Mouse (Mus musculus) hindbrain, embryonic 14.5 days (tissue): ENCODE results near the gene Gm28041. TPM values are rescaled to one million over a fixed set of nuclear protein-coding genes. Genes with fewer than 3 reads are reported as not detected.
"Not testable (repeated sequence)": the region's sequence is repeated elsewhere in the genome, so short reads cannot be mapped to it uniquely, and the experiment has no call there.

Source experiments
- ATAC-seq: fragments of 200-750 bp; cut with Nextera tagmentation; 2 replicates; pipeline ENCODE4 v1.8.0; 2017; ENCODE audit warnings: moderate number of reproducible peaks, mild to moderate bottlenecking, moderate TSS enrichment, moderate library complexity; ENCODE audit not compliant: low FRiP score
- DNase-seq: peaks from one replicate; pipeline ENCODE4 v3.0.0-alpha.2; 2015; ENCODE audit warnings: low spot score
- H3K27ac ChIP-seq: fragments of 300-500 bp; sonication (generic); 2 replicates; pipeline ENCODE4 v1.5.1; 2014; ENCODE audit warnings: mild to moderate bottlenecking, moderate library complexity
- H3K27me3 ChIP-seq: fragments of 300-500 bp; sonication (generic); 2 replicates; pipeline ENCODE4 v1.6.1; 2014; ENCODE audit warnings: mild to moderate bottlenecking, low read length, mixed read lengths; ENCODE audit not compliant: control insufficient read depth, insufficient read depth
- H3K36me3 ChIP-seq: fragments of 300-500 bp; sonication (generic); replicated peaks from 2 replicates; pipeline ENCODE4 v1.6.1; 2014; ENCODE audit not compliant: control insufficient read depth, insufficient read depth
- H3K4me1 ChIP-seq: fragments of 300-500 bp; sonication (generic); replicated peaks from 2 replicates; pipeline ENCODE4 v1.6.1; 2014; ENCODE audit warnings: antibody characterized with exemption, low read length, mixed read lengths; ENCODE audit not compliant: control insufficient read depth, insufficient read depth
- H3K4me2 ChIP-seq: fragments of 300-500 bp; sonication (generic); replicated peaks from 2 replicates; pipeline ENCODE4 v1.6.1; 2014; ENCODE audit warnings: mild to moderate bottlenecking, moderate library complexity
- H3K4me3 ChIP-seq: fragments of 300-500 bp; sonication (generic); replicated peaks from 2 replicates; pipeline ENCODE4 v1.5.1; 2014; ENCODE audit warnings: mild to moderate bottlenecking, low read length
- H3K9ac ChIP-seq: fragments of 300-500 bp; sonication (generic); 2 replicates; pipeline ENCODE4 v1.6.1; 2014
- H3K9me3 ChIP-seq: fragments of 300-500 bp; sonication (generic); 2 replicates; pipeline ENCODE4 v1.6.1; 2016; ENCODE audit warnings: low read length; ENCODE audit not compliant: control insufficient read depth
- WGBS: fragments of 180-500 bp; shearing (Covaris S2); extraction: QIAGEN DNeasy Blood & Tissue Kit; methylation state at CpG from one replicate; pipeline ENCODE4 v1.1.7; 2014; 5-methylcytosine and 5-hydroxymethylcytosine counted together
- polyA plus RNA-seq: library from polyadenylated mRNA; unstranded; fragments of >200 nt; fragmentation: Nextera tagmentation; extraction: Ambion mirVana; gene quantifications from 2 replicates; pipeline ENCODE4 v1.2.1, GENCODE M21; 2014

Gm28041 gene
- not detected in 2 replicates for polyA plus RNA-seq

DNA sequence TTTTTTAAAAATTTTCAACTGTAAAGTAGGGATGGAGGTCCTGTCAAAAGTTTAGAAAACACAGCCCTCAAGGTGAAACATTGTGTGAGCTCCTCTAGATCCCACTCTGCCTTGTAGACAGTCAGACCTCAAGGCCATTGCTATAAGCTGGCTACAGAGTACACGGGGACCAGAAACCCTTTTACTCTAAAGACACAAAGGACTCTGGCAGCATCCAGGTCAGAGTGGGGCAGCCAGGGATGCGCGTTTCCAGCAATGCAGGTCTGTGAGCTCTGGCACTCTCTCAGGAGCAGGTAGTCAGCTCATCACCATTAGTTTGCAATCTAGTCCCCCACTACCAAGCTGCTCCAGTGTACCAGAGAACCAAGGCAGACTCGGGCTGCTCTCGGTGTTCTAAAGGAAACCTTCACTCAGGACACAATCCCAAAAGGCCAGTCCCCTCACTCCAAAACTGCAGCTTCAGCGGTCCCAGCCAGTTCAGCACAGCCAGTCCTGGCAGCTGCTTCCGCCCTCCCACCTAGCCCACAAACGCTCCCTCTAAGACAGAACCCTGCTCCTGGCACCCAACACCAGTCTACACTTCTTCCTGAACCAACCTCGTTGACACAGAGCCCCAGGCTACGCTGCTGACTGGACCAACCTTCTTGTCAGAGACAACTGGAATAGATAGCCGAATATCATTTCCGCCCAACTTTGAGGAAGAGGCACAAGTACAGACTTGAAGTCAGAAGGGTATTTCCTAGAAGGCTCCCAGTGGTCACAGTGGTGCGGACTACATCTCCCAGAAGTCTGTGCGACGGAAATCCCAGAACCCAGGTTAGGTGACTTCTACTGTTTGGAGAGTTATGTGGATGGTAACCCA lies at the start of gene Gm28041, which contains the start of gene Zfp456:
Gm28041 (minus strand) TSS at position 684 of the 862 bp plus-strand sequence.
Zfp456 (minus strand) TSS at position 761 of the 862 bp plus-strand sequence.
- not testable (repeated sequence) for H3K36me3 ChIP-seq, H3K27ac ChIP-seq, H3K27me3 ChIP-seq, H3K4me1 ChIP-seq, H3K9me3 ChIP-seq
- 18% methylated on average over 14 of the region's 15 CpGs for WGBS
- DNase-seq, result peak; percentile 71
- H3K4me2 ChIP-seq, result peak within 1 kb of the TSS; percentile 65
- H3K4me3 ChIP-seq, result peak within 1 kb of the TSS; percentile 35
- H3K9ac ChIP-seq, result peak within 1 kb of the TSS; percentile 45; the same call in 1 of the 2 replicates
- ATAC-seq, result peak; percentile 91

DNA sequence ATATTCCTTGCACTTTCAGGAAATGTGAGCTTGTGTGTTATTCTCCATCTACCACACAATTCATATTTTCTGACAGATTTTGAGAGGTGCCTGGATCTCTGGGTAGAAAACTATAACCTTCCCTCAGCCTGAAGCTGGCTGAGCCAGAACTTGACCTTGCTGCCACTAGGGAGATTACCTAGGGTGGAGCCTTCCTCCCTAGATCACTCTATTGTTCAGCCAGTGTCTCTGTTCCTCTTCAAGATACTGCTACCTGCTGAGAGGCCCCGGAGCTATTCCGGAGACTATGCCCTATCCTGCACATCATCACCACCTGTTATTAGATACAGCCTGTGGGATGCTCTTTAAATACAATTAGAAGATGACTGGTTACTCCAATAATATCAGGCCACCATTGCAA lies 47.0 kb upstream of the Gm28041 start:
- not testable (repeated sequence) for H3K9ac ChIP-seq, H3K27me3 ChIP-seq, H3K36me3 ChIP-seq, H3K9me3 ChIP-seq, ATAC-seq, H3K4me1 ChIP-seq, DNase-seq, H3K4me2 ChIP-seq, H3K27ac ChIP-seq, H3K4me3 ChIP-seq
- WGBS, result 85% methylated on average over 2 of the region's 2 CpGs

DNA sequence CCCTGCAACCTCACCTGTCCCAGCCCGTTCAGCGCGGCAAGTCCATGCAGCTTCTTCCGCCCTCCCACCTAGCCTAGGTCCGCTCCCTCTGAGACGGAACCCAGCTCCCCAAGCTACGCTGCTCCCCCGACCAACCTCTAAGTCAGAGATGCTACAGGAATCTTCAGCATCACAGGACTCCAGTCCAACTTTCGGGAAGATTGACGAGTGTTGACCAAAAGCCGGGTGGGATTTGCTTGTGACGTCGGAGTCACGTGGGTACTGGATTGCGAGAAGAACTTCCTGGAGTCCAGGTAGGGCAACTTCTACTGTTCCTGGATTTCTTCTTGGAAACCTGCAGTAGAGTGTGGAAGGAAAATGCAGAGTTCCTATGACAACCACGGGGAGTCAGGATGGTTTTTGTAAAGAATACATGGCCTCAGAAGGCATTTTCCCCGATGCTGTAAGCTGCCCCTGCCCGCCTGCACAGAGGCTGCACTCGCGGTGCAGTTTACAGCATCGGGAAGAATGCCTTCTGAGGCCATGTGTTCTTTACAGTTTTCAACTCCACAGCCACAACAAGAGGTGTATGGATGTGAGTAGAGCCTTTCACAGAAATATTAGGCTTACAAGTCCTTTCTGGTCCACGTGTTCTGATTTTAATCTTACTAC lies 45.8 kb upstream of the Gm28041 start, which contains the start of gene Zfp459:
Zfp459 (minus strand) TSS at position 212 of the 651 bp plus-strand sequence.
- ATAC-seq (peak; percentile 85), DNase-seq (peak; percentile 68)
- H3K27ac ChIP-seq, result no peak within 1 kb of the TSS
- WGBS, result 1% methylated on average over 22 of the region's 22 CpGs
- H3K4me1 ChIP-seq, result 0 out of 2 replicates have a peak, but pooled peaks cover 3% of the 10 kb centered on the region
- no peaks in the 10 kb centered on the region for H3K27me3 ChIP-seq
- H3K9ac ChIP-seq, result peak within 1 kb of the TSS; percentile 35
- H3K4me2 ChIP-seq, result peak within 1 kb of the TSS; percentile 57
- peak within 1 kb of the TSS; percentile 38 for H3K4me3 ChIP-seq
- H3K36me3 ChIP-seq, result no peaks in the 10 kb centered on the region
- H3K9me3 ChIP-seq, result no peaks in the 10 kb centered on the region

DNA sequence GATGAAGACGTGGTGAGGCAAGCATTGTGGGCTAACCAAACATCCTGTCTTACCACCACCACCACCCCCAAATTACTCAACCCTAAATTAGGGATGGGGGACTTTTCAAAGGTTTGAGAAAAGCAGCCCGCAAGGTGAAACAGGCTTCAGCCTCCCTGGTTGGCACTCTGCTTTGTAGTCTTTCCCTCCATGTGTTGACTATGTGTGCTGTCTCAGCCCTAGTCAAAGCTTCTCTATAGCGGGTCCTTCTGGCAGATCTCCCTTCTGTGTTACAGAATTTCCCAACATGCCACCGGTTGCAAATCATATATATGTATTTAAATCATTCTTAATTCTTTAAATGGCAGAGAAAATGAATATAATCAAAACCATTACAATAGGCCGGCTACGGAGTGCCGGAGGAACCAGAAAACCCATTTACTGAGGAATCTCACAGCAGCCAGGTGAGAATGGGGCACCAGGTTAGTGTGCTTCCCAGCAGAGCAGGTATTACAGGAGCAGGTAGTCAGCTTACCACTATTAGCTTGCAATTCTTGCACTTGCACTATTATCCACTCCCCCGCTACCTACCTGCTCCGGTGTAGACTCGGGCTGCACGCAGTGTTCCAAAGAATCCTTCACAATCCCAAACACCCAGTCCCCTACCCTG lies 45.1 kb upstream of the Gm28041 start:
- Histone ChIP-seq H3K4me2 (peak overlapping the region; percentile 57), H3K4me1 (0 out of 2 replicates have a peak, but pooled peaks cover 3% of the 10 kb centered on the region), H3K9ac (peak overlapping the region; percentile 35), H3K27ac (no peak overlapping the region), H3K36me3 (no peaks in the 10 kb centered on the region), H3K4me3 (peak overlapping the region; percentile 38), H3K27me3 (no peaks in the 10 kb centered on the region), H3K9me3 (no peaks in the 10 kb centered on the region)
- WGBS, result 34% methylated on average over 11 of the region's 11 CpGs
- ATAC-seq, result no peak; the same call in 1 of the 2 replicates
- DNase-seq, result no peak

DNA sequence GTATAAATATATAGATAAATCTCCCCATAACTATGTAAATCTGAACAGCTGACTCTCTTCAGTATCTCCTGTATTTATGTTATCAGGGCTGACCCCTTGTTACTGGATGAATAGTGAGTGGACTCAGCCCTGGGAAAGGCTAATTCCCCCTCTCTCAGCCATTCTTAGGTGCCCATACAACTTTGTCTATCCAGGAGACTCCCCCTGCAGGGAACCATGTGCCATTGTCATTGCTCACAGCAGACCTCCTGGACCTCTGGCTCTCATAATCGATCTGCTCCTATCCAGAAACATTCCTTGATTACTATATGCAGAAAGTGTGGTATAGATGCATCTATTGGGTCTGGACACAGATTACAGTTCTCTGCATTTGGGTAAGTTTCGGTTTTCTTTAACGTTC lies 41.3 kb upstream of the Gm28041 start:
- Histone ChIP-seq H3K27ac (no peak overlapping the region), H3K4me1 (0 out of 2 replicates have a peak, but pooled peaks cover 3% of the 10 kb centered on the region), H3K9ac (no peak overlapping the region), H3K27me3 (no peaks in the 10 kb centered on the region), H3K4me2 (no peak overlapping the region), H3K9me3 (no peaks in the 10 kb centered on the region), H3K36me3 (no peaks in the 10 kb centered on the region), H3K4me3 (no peak overlapping the region)
- no peak for DNase-seq
- ATAC-seq, result no peak
- WGBS, result 88% methylated on average over 3 of the region's 3 CpGs

DNA sequence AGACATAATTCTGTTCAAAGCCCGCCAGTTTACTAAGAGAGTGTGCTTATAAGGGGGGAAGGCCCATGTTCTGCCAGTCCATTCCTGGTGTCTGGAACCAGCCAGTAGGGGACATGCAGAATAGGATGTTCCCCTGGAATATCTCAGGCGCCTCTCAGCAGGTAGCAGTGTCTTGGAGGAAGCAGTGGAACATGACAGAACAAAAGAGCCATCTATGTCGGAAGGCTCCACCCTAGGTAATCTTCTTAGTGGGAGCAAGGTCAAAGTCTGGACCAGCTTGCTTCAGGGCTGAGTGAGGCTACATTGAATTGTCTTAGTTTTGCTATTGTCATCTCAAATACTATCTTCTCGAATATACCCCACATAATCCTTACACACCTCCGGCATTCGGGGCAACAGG lies 40.2 kb upstream of the Gm28041 start:
- no peak overlapping the region for H3K9ac ChIP-seq
- WGBS, result 94% methylated on average over 6 of the region's 6 CpGs
- DNase-seq (no peak), ATAC-seq (no peak)
- no peaks in the 10 kb centered on the region for H3K27me3 ChIP-seq
- H3K27ac ChIP-seq, result no peak overlapping the region
- no peaks in the 10 kb centered on the region for H3K4me1 ChIP-seq
- H3K36me3 ChIP-seq, result no peaks in the 10 kb centered on the region
- H3K4me3 ChIP-seq, result no peak overlapping the region
- H3K9me3 ChIP-seq, result no peaks in the 10 kb centered on the region
- no peak overlapping the region for H3K4me2 ChIP-seq

DNA sequence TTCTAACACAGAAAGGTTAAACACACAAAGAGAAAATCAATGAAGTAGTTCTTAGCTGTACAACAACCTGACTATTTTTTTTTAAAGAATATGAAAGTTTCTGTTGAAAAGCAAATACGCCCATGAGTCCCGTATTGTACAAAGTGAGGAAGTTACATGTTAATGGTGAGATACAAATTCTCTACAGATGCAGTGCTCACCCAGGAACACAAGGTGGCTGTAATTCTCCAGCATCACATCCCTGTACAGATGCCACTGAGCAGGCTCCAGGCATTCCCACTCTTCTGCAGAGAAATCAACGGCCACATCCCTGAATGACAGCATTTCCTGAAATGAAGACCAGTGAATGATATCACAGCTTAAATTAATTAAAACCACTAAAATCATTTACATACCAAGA lies 38.1 kb upstream of the Gm28041 start:
- H3K4me2 ChIP-seq, ATAC-seq, H3K27ac ChIP-seq, H3K9ac ChIP-seq, H3K36me3 ChIP-seq, DNase-seq, H3K4me3 ChIP-seq, H3K9me3 ChIP-seq, H3K4me1 ChIP-seq, H3K27me3 ChIP-seq: not testable (repeated sequence)
- 82% methylated on average over 3 of the region's 3 CpGs for WGBS

DNA sequence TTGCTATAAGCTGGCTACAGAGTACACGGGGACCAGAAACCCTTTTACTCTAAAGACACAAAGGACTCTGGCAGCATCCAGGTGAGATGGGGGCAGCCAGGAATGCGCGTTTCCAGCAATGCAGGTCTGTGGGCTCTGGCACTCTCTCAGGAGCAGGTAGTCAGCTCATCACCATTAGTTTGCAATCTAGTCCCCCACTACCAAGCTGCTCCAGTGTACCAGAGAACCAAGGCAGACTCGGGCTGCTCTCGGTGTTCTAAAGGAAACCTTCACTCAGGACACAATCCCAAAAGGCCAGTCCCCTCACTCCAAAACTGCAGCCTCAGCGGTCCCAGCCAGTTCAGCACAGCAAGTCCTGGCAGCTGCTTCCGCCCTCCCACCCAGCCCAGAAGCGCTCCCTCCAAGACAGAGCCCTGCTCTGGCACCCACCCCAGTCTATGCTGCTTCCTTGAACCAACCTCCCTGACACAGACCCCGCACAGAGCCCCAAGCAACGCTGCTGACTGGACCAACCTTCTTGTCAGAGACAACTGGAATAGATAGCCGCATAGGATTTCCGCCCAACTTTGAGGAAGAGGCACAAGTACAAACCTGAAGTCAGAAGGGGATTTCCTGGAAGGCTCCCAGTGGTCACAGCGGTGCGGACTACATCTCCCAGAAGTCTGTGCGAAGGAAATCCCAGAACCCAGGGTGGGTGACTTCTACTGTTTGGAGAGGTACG lies 23.8 kb upstream of the Gm28041 start, which contains the start of gene Zfp429:
Zfp429 (minus strand) TSS at position 637 of the 721 bp plus-strand sequence.
- H3K36me3 ChIP-seq, H3K27me3 ChIP-seq, H3K4me1 ChIP-seq, H3K27ac ChIP-seq, H3K9me3 ChIP-seq: not testable (repeated sequence)
- H3K4me3 ChIP-seq, result peak within 1 kb of the TSS; percentile 50
- 6% methylated on average over 14 of the region's 16 CpGs for WGBS
- peak; percentile 72 for DNase-seq
- H3K4me2 ChIP-seq, result peak within 1 kb of the TSS; percentile 69
- peak within 1 kb of the TSS; percentile 62 for H3K9ac ChIP-seq
- peak; percentile 96 for ATAC-seq
